In genomic region chr9:115310346-115311222, GRCm38 (mm10) we compare ENCODE assay signal across 7 mouse cellular contexts. TPM values are rescaled to one million over a fixed set of nuclear protein-coding genes. Genes with fewer than 3 reads are reported as not detected.
A peak's percentile ranks its signal among the peaks of the same experiment; 100 is the strongest.
DNase-seq lines count a peak whose midpoint lies in the region; ATAC-seq lines count a peak whose summit lies in the region.

Gene Stt3b (minus strand): TSS chr9:115310421.

- no peaks in the 10 kb centered on the region for H3K27me3 ChIP-seq in intestine, embryonic 16.5 days (replicated peaks; ENCODE audit: control insufficient read depth, insufficient read depth, low read length)
- no peaks in the 10 kb centered on the region for H3K27me3 ChIP-seq in midbrain, embryonic 11.5 days (ENCODE audit: control insufficient read depth, insufficient read depth, low read length)

- peak within 1 kb of the TSS; percentile 99 for H3K27ac ChIP-seq in intestine, embryonic 16.5 days (ENCODE audit: low read length)
- H3K27ac ChIP-seq in midbrain, embryonic 11.5 days (ENCODE audit: low read depth, low read length): peak within 1 kb of the TSS; percentile 93

- H3K4me1 ChIP-seq in intestine, embryonic 16.5 days (ENCODE audit: control insufficient read depth, insufficient read depth, low read length): peaks cover 15% of the 10 kb centered on the region
- peaks cover 20% of the 10 kb centered on the region for H3K4me1 ChIP-seq in midbrain, embryonic 11.5 days (ENCODE audit: control insufficient read depth, insufficient read depth, low read length)

- no peaks in the 10 kb centered on the region for H3K36me3 ChIP-seq in intestine, embryonic 16.5 days (ENCODE audit: control insufficient read depth, insufficient read depth, low read length)
- H3K36me3 ChIP-seq in midbrain, embryonic 11.5 days (ENCODE audit: control insufficient read depth, insufficient read depth, low read length): no peaks in the 10 kb centered on the region

- peak; percentile 93 for ATAC-seq in intestine, embryonic 16.5 days
- peak; percentile 94 for ATAC-seq in midbrain, embryonic 11.5 days (ENCODE audit: low FRiP score)

- H3K9me3 ChIP-seq in intestine, embryonic 16.5 days (ENCODE audit: control insufficient read depth, low read length): no peaks in the 10 kb centered on the region
- no peaks in the 10 kb centered on the region for H3K9me3 ChIP-seq in midbrain, embryonic 11.5 days (ENCODE audit: control insufficient read depth, low read length)

- under 1% methylated on average over 75 of the region's 91 CpGs for WGBS in intestine, embryonic 16.5 days
- 0% methylated on average over 91 of the region's 91 CpGs for WGBS in midbrain, embryonic 11.5 days

- peak within 1 kb of the TSS; percentile 99 for H3K9ac ChIP-seq in intestine, embryonic 16.5 days (ENCODE audit: low read depth, low read length)
- peak within 1 kb of the TSS; percentile 97 for H3K9ac ChIP-seq in midbrain, embryonic 11.5 days (ENCODE audit: low read length)

- peak within 1 kb of the TSS; percentile 59 for H3K4me2 ChIP-seq in intestine, embryonic 16.5 days (ENCODE audit: low read depth, low read length)
- peak within 1 kb of the TSS; percentile 60 for H3K4me2 ChIP-seq in midbrain, embryonic 11.5 days

- intact Hi-C loops in left cerebral cortex, postnatal 36 days (cut with DNase I): loop anchor here (10.0 kb wide), 1 partner anchor 734 kb away; no protein-coding TSS in a partner anchor

- peak; percentile 99 for DNase-seq in adrenal gland, adult 8-10 months
- peak; percentile 99 for DNase-seq in embryo, embryonic 9.5 days (ENCODE audit: extremely low spot score)
- DNase-seq in gastrocnemius, postnatal 4 days (ENCODE audit: low spot score in 2 of 2): peak; percentile 100
- DNase-seq in left cerebral cortex, postnatal 36 days (ENCODE audit: low spot score in 2 of 2): peak; percentile 99 to 100
- DNase-seq in midbrain, embryonic 11.5 days (ENCODE audit: low spot score, missing footprints): peak; percentile 100
- DNase-seq in skeletal muscle tissue, adult 2 months (ENCODE audit: low read depth, low spot score): peak; percentile 99

- peak within 1 kb of the TSS; percentile 97 for H3K4me3 ChIP-seq in intestine, embryonic 16.5 days (ENCODE audit: low read length)
- peak within 1 kb of the TSS; percentile 93 for H3K4me3 ChIP-seq in midbrain, embryonic 11.5 days (ENCODE audit: low read depth, low read length)

RNA-seq across cellular contexts. Expression of gene Stt3b, which starts in this region (rescaled TPM):
- 100 to 1,000 TPM; 119 to 143 (median 134) TPM for total RNA-seq in adrenal gland, adult 8-10 months (2022)
- total RNA-seq in gastrocnemius, postnatal 4 days (2021): 10 to 100 TPM; 79.9 to 86.1 TPM
- 108 and 127 TPM in 2 replicates for polyA plus RNA-seq in intestine, embryonic 16.5 days (2015; fragmentation: Nextera tagmentation; extraction: Ambion mirVana)
- total RNA-seq in left cerebral cortex, postnatal 36 days (2021): 10 to 100 TPM; 84.8 to 87.6 TPM
- 107 and 112 TPM in 2 replicates for polyA plus RNA-seq in midbrain, embryonic 11.5 days (2014; fragmentation: Nextera tagmentation; extraction: Ambion mirVana)

Comparison
In these comparisons a context has a peak if more than half of its experiments do, and no peak if none do; other contexts are left out.
1. Peak in every context shown above with its lines: DNase-seq, ATAC-seq, H3K4me3 ChIP-seq and H3K27ac ChIP-seq.